11 mouse cellular contexts compared by ENCODE assay signal in genomic region chr4:137766365-137766764, GRCm38 (mm10). TPM values are rescaled to one million over a fixed set of nuclear protein-coding genes. Genes with fewer than 3 reads are reported as not detected.
A peak's percentile ranks its signal among the peaks of the same experiment; 100 is the strongest.
DNase-seq lines count a peak whose midpoint lies in the region; ATAC-seq lines count a peak whose summit lies in the region.
"Had no signal": no experiment of that assay in that cellular context is flagged by ENCODE, and none has a peak within 500 bp of the region (broad histone marks: within the 10 kb centered on the region; RNA-seq: fewer than 3 reads in every experiment).

No protein-coding gene starts in this region.

- intact Hi-C loops in heart, postnatal 36 days (cut with DNase I): no loop called here

- peak overlapping the region; percentile 63; the same call in 1 of the 2 replicates for H3K27ac ChIP-seq in forebrain, embryonic 11.5 days (ENCODE audit: low read depth, low read length)
- H3K27ac ChIP-seq in forebrain, embryonic 16.5 days (ENCODE audit: low read length): no peak overlapping the region
- H3K27ac ChIP-seq in neural tube, embryonic 13.5 days (replicated peaks): peak overlapping the region; percentile 84

- H3K9me3 ChIP-seq in forebrain, embryonic 11.5 days (ENCODE audit: control insufficient read depth, low read length): no peaks in the 10 kb centered on the region
- H3K9me3 ChIP-seq in forebrain, embryonic 16.5 days (ENCODE audit: control insufficient read depth, low read length): no peaks in the 10 kb centered on the region
- H3K9me3 ChIP-seq in neural tube, embryonic 13.5 days: no peaks in the 10 kb centered on the region

- 15% methylated on average over 5 of the region's 5 CpGs for WGBS in forebrain, embryonic 11.5 days
- WGBS in forebrain, embryonic 16.5 days: 25% methylated on average over 5 of the region's 5 CpGs
- 45% methylated on average over 5 of the region's 5 CpGs for WGBS in neural tube, embryonic 13.5 days

- DNase-seq in forebrain, embryonic 11.5 days (ENCODE audit: low spot score): no peak
- no peak for DNase-seq in neural tube, embryonic 10.5 days (ENCODE audit: extremely low spot score, low spot score)
- peak; percentile 78 to 79 for DNase-seq in kidney, postnatal 36 days
- DNase-seq in retina, postnatal 1 day: peak; percentile 30
- no peak for DNase-seq in heart, postnatal 36 days
- DNase-seq in MN1 (ENCODE audit: low spot score): no peak
- DNase-seq: thymus, adult 2 months had no signal

- H3K36me3 ChIP-seq in forebrain, embryonic 11.5 days (ENCODE audit: control insufficient read depth, insufficient read depth, low read length): no peaks in the 10 kb centered on the region
- no peaks in the 10 kb centered on the region for H3K36me3 ChIP-seq in forebrain, embryonic 16.5 days (ENCODE audit: control insufficient read depth, insufficient read depth)
- H3K36me3 ChIP-seq in neural tube, embryonic 13.5 days: no peaks in the 10 kb centered on the region

- peaks cover 16% of the 10 kb centered on the region; the same call in 1 of the 2 replicates for H3K4me1 ChIP-seq in forebrain, embryonic 11.5 days (replicated peaks; ENCODE audit: control insufficient read depth, insufficient read depth, low read length)
- peaks cover 13% of the 10 kb centered on the region for H3K4me1 ChIP-seq in forebrain, embryonic 16.5 days (replicated peaks; ENCODE audit: control insufficient read depth, insufficient read depth, low read length)
- peaks cover 41% of the 10 kb centered on the region for H3K4me1 ChIP-seq in neural tube, embryonic 13.5 days (replicated peaks)

- H3K9ac ChIP-seq in forebrain, embryonic 11.5 days (ENCODE audit: low read length): 0 out of 2 replicates have a peak overlapping the region, but pooled peaks have one; percentile 43
- no peak overlapping the region for H3K9ac ChIP-seq in forebrain, embryonic 16.5 days (replicated peaks; ENCODE audit: low read depth, low read length)
- H3K9ac ChIP-seq in neural tube, embryonic 13.5 days: no peak overlapping the region

- no peak for ATAC-seq in forebrain, embryonic 11.5 days (replicated peaks; ENCODE audit: low FRiP score)
- ATAC-seq in forebrain, embryonic 16.5 days: no peak
- ATAC-seq in neural tube, embryonic 13.5 days (ENCODE audit: low read depth): no peak
- ATAC-seq: Patski had no signal

- no peaks in the 10 kb centered on the region for H3K27me3 ChIP-seq in forebrain, embryonic 11.5 days (ENCODE audit: control insufficient read depth, insufficient read depth, low read length)
- H3K27me3 ChIP-seq in forebrain, embryonic 16.5 days (replicated peaks; ENCODE audit: control insufficient read depth, insufficient read depth, low read length): no peaks in the 10 kb centered on the region
- no peaks in the 10 kb centered on the region for H3K27me3 ChIP-seq in neural tube, embryonic 13.5 days
- H3K27me3 ChIP-seq: Patski had no signal

- H3K4me3 ChIP-seq in forebrain, embryonic 11.5 days (ENCODE audit: low read depth, low read length): no peak overlapping the region
- H3K4me3 ChIP-seq in forebrain, embryonic 16.5 days (replicated peaks; ENCODE audit: low read length): no peak overlapping the region
- no peak overlapping the region for H3K4me3 ChIP-seq in neural tube, embryonic 13.5 days

- no peak overlapping the region for H3K4me2 ChIP-seq in forebrain, embryonic 11.5 days (ENCODE audit: low read depth, low read length, severe bottlenecking)
- no peak overlapping the region for H3K4me2 ChIP-seq in forebrain, embryonic 16.5 days (ENCODE audit: low read length)
- H3K4me2 ChIP-seq in neural tube, embryonic 13.5 days: no peak overlapping the region

RNA-seq across cellular contexts. Expression of gene Alpl, which starts 29.8 kb away (rescaled TPM):
- 16.1 and 18.1 TPM in 2 replicates for polyA plus RNA-seq in forebrain, embryonic 11.5 days (2014; fragmentation: Nextera tagmentation; extraction: Ambion mirVana)
- 7.6 and 10.5 TPM in 2 replicates for polyA plus RNA-seq in forebrain, embryonic 16.5 days (2015; fragmentation: Nextera tagmentation; extraction: Ambion mirVana)
- polyA plus RNA-seq in neural tube, embryonic 13.5 days (2015; fragmentation: Nextera tagmentation; extraction: Ambion mirVana): 7.1 and 7.7 TPM in 2 replicates
- 10 to 100 TPM; 29.5 to 45.6 TPM for total RNA-seq in heart, postnatal 36 days (2021)
- total RNA-seq: monocyte, adult 5-6 weeks had no signal

Comparison
In these comparisons a context has a peak if more than half of its experiments do, and no peak if none do; other contexts are left out.
1. DNase-seq: peak in kidney, postnatal 36 days (2 of 2) and retina, postnatal 1 day (single experiment); none in forebrain, embryonic 11.5 days (single experiment), neural tube, embryonic 10.5 days (single experiment), heart, postnatal 36 days (0 of 2) and MN1 (single experiment).